Mouse (Mus musculus): ENCODE measurements around the gene Atrip. TPM values are rescaled to one million over a fixed set of nuclear protein-coding genes. Genes with fewer than 3 reads are reported as not detected.
A peak's percentile ranks its signal among the peaks of the same experiment; 100 is the strongest.

The Atrip gene
- total RNA-seq, 2 experiments from 2014 or later, result 28.1 to 29.0 TPM

- intact Hi-C loops (cut with DNase I), result loop anchor here (10.0 kb wide), 1 partner anchor 784 kb away; no protein-coding TSS in a partner anchor
- no peak for DNase-seq (ENCODE audit: low spot score in 2 of 2)
These were observed 6.6 kb upstream of the Atrip start for GRCm38 (mm10) chr9:109080516-109080915.

- intact Hi-C loops (cut with DNase I), result no loop called here
- DNase-seq (ENCODE audit: low spot score in 2 of 2), result no peak
These were observed 5.7 kb downstream of the Atrip start for GRCm38 (mm10) chr9:109068095-109068735.

GRCm38 (mm10) chr9:109060898-109061295, 13.0 kb downstream of the Atrip start:
- DNase-seq (ENCODE audit: low spot score in 2 of 2), result no peak
- intact Hi-C loops (cut with DNase I), result no loop called here

- DNase-seq (ENCODE audit: low spot score in 2 of 2), result no peak
- intact Hi-C loops (cut with DNase I), result no loop called here
These were observed 13.6 kb downstream of the Atrip start for GRCm38 (mm10) chr9:109060184-109060897.

GRCm38 (mm10) chr9:109059136-109059903, 14.6 kb downstream of the Atrip start, which contains the start of gene Trex1:
TSS of gene Trex1 (minus strand) at chr9:109059734.
- intact Hi-C loops (cut with DNase I), result loop anchor here (1.0 kb wide), 1 partner anchor 57 kb away; no protein-coding TSS in a partner anchor

GRCm38 (mm10) chr9:109058006-109058765, 15.7 kb downstream of the Atrip start:
- DNase-seq (ENCODE audit: low spot score in 2 of 2), result no peak
- intact Hi-C loops (cut with DNase I), result no loop called here

More at GRCm38 (mm10) chr9:109059136-109059903, 14.6 kb downstream of the Atrip start, which contains the start of gene Trex1:
- peak; percentile 92 to 93 for DNase-seq (ENCODE audit: low spot score in 2 of 2)

GRCm38 (mm10) chr9:109057543-109057942, 16.4 kb downstream of the Atrip start:
- no peak for DNase-seq (ENCODE audit: low spot score in 2 of 2)
- intact Hi-C loops (cut with DNase I), result no loop called here

- intact Hi-C loops (cut with DNase I), result no loop called here
- DNase-seq (ENCODE audit: low spot score in 2 of 2), result no peak
These were observed 17.0 kb downstream of the Atrip start for GRCm38 (mm10) chr9:109056916-109057315.

GRCm38 (mm10) chr9:109056081-109056690, 17.7 kb downstream of the Atrip start:
- no peak for DNase-seq (ENCODE audit: low spot score in 2 of 2)
- intact Hi-C loops (cut with DNase I), result no loop called here

- intact Hi-C loops (cut with DNase I), result no loop called here
- no peak for DNase-seq (ENCODE audit: low spot score in 2 of 2)
These were observed 18.5 kb downstream of the Atrip start for GRCm38 (mm10) chr9:109055271-109056030.

GRCm38 (mm10) chr9:109054712-109055111, 19.2 kb downstream of the Atrip start:
- DNase-seq (ENCODE audit: low spot score in 2 of 2), result peak; percentile 77 to 78
- intact Hi-C loops (cut with DNase I), result no loop called here

GRCm38 (mm10) chr9:109053851-109054250, 20.1 kb downstream of the Atrip start:
- no peak for DNase-seq (ENCODE audit: low spot score in 2 of 2)
- intact Hi-C loops (cut with DNase I), result no loop called here

GRCm38 (mm10) chr9:109053366-109053765, 20.6 kb downstream of the Atrip start:
- intact Hi-C loops (cut with DNase I), result no loop called here
- DNase-seq (ENCODE audit: low spot score in 2 of 2), result no peak

GRCm38 (mm10) chr9:109052490-109053260, 21.2 kb downstream of the Atrip start:
- DNase-seq (ENCODE audit: low spot score in 2 of 2), result no peak
- intact Hi-C loops (cut with DNase I), result no loop called here

- DNase-seq (ENCODE audit: low spot score in 2 of 2), result no peak
- intact Hi-C loops (cut with DNase I), result no loop called here
These were observed 22.1 kb downstream of the Atrip start for GRCm38 (mm10) chr9:109051651-109052489.

GRCm38 (mm10) chr9:109051011-109051501, 22.9 kb downstream of the Atrip start:
- intact Hi-C loops (cut with DNase I), result no loop called here

GRCm38 (mm10) chr9:109050674-109050997, 23.3 kb downstream of the Atrip start:
- intact Hi-C loops (cut with DNase I), result no loop called here
- no peak for DNase-seq (ENCODE audit: low spot score in 2 of 2)

More at GRCm38 (mm10) chr9:109051011-109051501, 22.9 kb downstream of the Atrip start:
- DNase-seq (ENCODE audit: low spot score in 2 of 2), result no peak
